Mouse (Mus musculus): ENCODE data around the gene Crtac1.

Crtac1 gene

GRCm38 (mm10) chr19:42325894-42326293 is 105.7 kb downstream of the Crtac1 start:
- DNase-seq: peak; percentile 59 to 86

GRCm38 (mm10) chr19:42322357-42323090 is 109.1 kb downstream of the Crtac1 start:
- DNase-seq: peak in 1 of 2 experiments; percentile 38

GRCm38 (mm10) chr19:42321936-42322335 is 109.6 kb downstream of the Crtac1 start:
- no peak for DNase-seq

DNA sequence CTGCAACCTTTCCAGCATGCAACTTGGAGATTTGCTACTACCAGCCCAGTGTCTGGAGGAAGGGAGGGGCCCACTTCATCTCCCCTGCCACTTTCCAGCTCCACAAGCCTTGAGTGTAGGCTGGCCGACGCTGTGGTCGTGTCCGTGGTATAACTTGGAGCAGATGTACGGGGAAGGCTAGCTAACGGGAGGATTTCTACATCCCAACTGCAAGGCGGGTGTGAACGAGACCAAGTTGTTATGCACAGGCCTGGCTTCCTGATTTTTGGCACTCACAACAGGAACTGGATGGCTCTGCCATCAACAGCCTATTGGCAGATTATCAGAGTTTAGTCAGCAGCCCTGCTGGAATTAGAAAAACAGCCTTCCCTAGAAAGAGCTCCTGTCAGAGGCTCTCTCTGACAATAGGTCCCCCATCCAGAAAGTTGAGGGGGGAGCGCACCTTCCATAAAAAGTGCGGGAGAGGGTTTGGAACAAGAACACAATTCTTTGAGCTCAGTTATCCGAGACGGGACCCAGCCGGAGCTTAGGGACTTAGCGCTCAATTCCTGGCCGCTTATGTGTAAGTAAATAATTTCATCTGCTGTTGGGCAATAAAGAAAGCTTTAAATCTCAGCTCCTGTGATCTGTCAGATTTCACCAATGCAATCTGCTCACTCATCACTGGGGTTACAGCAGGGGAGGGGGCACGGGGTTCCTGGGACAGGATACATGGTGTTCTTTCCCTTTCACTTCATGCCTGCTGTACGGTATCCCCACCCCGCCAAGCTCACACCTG is 113.7 kb downstream of the Crtac1 start:
- no peak for DNase-seq

DNA sequence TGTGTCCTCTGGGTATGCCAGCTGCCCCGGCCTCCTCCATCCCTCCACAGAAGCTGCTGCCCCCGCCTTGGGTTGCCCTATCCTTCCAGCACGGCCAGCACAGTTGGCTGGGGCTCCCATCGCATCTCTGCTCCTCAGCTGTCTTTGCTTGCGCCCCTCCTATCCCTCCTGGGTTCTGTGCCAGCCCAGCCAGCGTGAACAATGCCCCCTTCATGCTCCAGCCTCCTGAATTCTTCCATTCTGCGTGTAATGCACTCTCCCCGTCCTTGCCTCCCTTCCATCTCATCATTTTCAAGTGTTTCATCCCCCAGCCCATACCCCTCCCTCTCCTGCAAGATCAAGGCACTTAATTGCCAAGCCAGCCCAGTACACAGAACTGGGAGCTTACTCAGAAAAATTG is 114.6 kb downstream of the Crtac1 start:
- DNase-seq: no peak

DNA sequence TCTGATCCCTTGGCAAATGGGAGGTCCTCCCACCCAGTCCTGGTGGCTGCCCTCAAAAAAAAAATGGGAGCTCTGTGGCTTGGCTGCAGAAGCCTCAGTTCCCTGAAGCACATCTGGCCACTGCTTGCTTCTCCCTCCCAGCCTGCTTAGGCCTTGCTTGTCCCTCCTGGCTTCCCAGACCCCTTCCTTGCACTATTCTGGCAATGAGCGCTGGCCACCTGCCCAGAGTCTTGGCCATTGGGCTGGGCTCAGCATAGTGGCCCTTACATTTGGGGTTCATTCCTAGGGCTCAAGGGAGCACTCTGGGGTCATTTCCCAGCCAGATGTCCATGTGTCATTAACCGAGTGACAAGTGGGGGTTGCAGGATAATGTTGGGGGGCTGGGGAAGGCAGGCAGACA is 115.1 kb downstream of the Crtac1 start:
- peak in 1 of 2 experiments; percentile 9 for DNase-seq

GRCm38 (mm10) chr19:42315914-42316313 is 115.7 kb downstream of the Crtac1 start:
- peak; percentile 62 to 88 for DNase-seq

DNA sequence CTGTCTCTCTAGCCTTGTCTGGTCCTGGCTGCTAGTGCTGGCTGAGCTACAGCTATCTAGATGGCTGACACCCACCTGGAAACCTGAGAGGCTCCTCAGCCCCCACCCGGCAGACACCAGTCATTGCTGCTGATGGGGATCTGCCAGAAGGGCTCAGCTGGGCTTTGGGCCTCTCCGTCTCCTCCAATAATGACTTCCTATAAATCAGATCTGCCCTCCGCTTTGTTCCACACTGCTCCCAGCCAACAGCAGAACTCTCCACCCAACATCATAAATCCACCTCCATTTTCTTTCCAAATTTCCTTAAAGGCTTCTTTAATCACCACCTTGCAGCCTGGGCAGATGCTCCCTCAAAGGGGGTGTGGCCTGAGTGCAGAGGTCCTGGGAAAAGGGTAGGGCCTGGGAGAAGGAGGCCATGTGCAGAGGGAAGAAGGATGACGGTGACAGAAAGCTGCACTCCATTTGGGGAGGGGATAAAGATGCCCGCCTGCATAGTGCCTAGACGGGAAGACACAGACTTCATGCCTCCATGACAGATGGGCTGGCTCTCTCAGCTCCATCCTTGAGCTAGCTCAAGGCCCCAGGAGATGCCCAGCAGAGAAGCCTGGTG is 116.4 kb downstream of the Crtac1 start:
- no peak for DNase-seq

- no peak for DNase-seq
Observed at GRCm38 (mm10) chr19:42312191-42312590, 119.4 kb downstream of the Crtac1 start.

- no peak for DNase-seq
Observed at GRCm38 (mm10) chr19:42311332-42311731, 120.3 kb downstream of the Crtac1 start.

DNA sequence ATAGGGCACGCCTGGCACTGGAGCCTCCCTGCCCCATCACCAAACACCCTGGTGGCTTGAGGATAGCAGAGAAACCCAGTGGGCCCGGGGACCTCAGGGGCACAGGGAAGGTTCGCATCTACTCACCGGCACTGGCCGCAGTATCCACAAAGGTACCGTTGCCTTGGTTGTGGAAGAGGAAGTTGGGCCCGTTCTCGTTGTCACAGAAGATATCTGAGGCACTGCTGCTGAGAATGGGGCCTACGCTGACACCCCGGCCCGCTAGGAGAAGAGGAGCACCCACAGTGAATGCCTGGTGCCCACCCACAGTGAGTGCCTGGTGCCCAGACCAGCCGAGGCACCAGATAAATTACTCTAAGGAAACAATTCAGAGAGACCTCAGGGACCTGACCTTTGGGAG is 122.7 kb downstream of the Crtac1 start:
- no peak for DNase-seq

- DNase-seq: peak; percentile 4 to 25
Observed at GRCm38 (mm10) chr19:42307019-42307418, 124.6 kb downstream of the Crtac1 start.

DNA sequence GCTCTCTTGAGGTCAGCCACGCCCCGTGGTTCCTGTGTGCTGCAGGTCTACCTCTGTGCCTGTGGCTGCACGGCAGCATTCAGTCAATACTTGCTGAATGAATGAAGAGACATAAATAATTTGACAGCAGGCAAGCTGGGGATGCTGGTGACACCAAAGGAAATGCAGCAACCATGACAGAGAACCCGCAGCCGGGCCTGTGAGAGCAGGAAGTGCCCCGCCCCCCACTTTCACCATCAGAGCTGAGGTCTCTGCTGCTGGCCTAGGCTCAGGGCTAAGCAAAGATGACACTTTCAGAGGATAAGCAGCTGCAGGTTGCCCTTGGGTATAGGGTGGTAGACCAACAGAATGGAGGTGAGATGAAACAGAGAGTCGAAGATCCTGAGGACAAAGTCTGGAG is 125.4 kb downstream of the Crtac1 start:
- DNase-seq: no peak

GRCm38 (mm10) chr19:42305746-42306145 is 125.8 kb downstream of the Crtac1 start:
- DNase-seq: no peak

- DNase-seq: no peak
Observed at GRCm38 (mm10) chr19:42304506-42304905, 127.1 kb downstream of the Crtac1 start.

DNA sequence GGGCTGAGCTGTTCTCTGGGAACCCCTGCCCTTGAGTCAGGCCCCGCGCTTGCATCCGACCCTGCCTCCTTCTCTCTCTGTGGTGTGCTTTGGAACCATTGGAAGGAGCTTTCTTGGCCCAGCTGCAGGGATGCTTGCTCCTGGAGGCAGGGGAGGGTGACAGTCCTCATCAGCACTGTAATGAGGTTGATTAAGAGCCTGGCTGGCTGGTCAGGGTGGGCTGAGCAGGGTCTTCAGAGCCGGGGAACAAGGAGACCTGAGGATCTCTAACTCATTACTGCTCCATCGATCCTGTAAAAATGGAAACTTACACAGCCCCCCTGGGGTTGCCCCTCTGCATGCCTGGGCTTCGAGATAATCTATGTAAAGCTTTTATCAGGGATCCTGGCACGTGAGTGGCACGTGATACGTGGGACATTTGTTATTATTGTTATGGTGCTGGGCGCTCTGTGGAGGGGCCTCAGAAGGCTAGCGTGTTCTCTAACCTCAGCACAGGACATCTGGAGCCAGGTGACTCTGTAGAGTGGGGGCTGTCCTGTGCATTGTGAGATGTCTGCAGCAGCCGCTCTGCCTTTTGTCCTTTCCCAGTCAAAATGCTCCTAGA is 128.3 kb downstream of the Crtac1 start:
- no peak for DNase-seq

GRCm38 (mm10) chr19:42293216-42293615 is 138.4 kb downstream of the Crtac1 start:
- DNase-seq: no peak

GRCm38 (mm10) chr19:42292106-42292505 is 139.5 kb downstream of the Crtac1 start:
- DNase-seq: no peak

- no peak for DNase-seq
Observed at GRCm38 (mm10) chr19:42290954-42291661, 140.5 kb downstream of the Crtac1 start.

- no peak for DNase-seq
Observed at GRCm38 (mm10) chr19:42288361-42288760, 143.2 kb downstream of the Crtac1 start.

GRCm38 (mm10) chr19:42284178-42284577 is 147.4 kb downstream of the Crtac1 start:
- no peak for DNase-seq

DNA sequence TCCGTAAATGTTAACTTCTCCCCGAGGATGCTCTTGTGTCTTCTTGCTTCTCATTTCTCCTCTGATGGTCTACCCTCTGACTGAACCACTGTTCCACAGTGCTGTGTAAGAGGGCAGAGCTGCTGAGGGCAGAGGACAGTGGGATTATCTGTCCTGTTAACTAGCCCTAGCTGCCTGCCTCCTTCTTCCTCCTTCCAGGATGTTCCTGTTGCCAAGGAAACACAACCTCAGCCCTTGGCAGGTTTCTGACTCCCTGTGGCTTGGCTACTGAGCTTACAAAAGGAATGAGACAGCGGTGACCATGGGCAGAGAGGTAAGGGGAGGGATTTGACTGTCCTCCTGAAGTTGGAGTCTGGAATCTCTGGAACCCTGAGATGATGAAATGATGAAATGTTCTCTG is 152.0 kb downstream of the Crtac1 start:
- no peak for DNase-seq

GRCm38 (mm10) chr19:42278461-42278860 is 153.1 kb downstream of the Crtac1 start:
- DNase-seq: no peak

All from kidney, postnatal 36 days (tissue).